Mouse (Mus musculus) intestine, embryonic 15.5 days (tissue): ENCODE measurements around the gene Irgc1. TPM values are rescaled to one million over a fixed set of nuclear protein-coding genes. Genes with fewer than 3 reads are reported as not detected.
A peak's percentile ranks its signal among the peaks of the same experiment; 100 is the strongest.

Experiments used
- ATAC-seq: fragments of 200-750 bp; cut with Nextera tagmentation; 2 replicates; pipeline ENCODE4 v1.8.0; 2017; ENCODE audit warnings: moderate TSS enrichment, moderate library complexity
- H3K27ac ChIP-seq: fragments of 300-500 bp; sonication (generic); 2 replicates; pipeline ENCODE4 v1.5.1; 2015; ENCODE audit warnings: mild to moderate bottlenecking, inconsistent platforms
- H3K27me3 ChIP-seq: fragments of 300-500 bp; sonication (generic); replicated peaks from 2 replicates; pipeline ENCODE4 v1.6.1; 2015; ENCODE audit warnings: inconsistent platforms
- H3K36me3 ChIP-seq: fragments of 300-500 bp; sonication (generic); 2 replicates; pipeline ENCODE4 v1.6.1; 2015; ENCODE audit warnings: inconsistent platforms
- H3K4me1 ChIP-seq: fragments of 300-500 bp; sonication (generic); replicated peaks from 2 replicates; pipeline ENCODE4 v1.6.1; 2015; ENCODE audit warnings: inconsistent platforms
- H3K4me2 ChIP-seq: fragments of 300-500 bp; sonication (generic); replicated peaks from 2 replicates; pipeline ENCODE4 v1.6.1; 2015; ENCODE audit warnings: mild to moderate bottlenecking, inconsistent platforms
- H3K4me3 ChIP-seq: fragments of 300-500 bp; sonication (generic); replicated peaks from 2 replicates; pipeline ENCODE4 v1.5.1; 2015; ENCODE audit warnings: inconsistent platforms
- H3K9ac ChIP-seq: fragments of 300-500 bp; sonication (generic); 2 replicates; pipeline ENCODE4 v1.6.1; 2015; ENCODE audit warnings: inconsistent platforms
- H3K9me3 ChIP-seq: fragments of 300-500 bp; sonication (generic); 2 replicates; pipeline ENCODE4 v1.6.1; 2016; ENCODE audit warnings: inconsistent platforms
- whole genome bisulfite sequencing: fragments of 180-500 bp; shearing (Covaris S2); methylation state at CpG from one replicate; pipeline ENCODE4 v1.1.7; 2015; 5-methylcytosine and 5-hydroxymethylcytosine counted together
- polyA plus RNA-seq: library from polyadenylated mRNA; unstranded; fragments of >200 nt; fragmentation: Nextera tagmentation; extraction: Ambion mirVana; gene quantifications from 2 replicates; pipeline ENCODE4 v1.2.1, GENCODE M21; 2015

Irgc1 gene
- polyA plus RNA-seq, 1 experiment from 2014 or later: not detected

DNA sequence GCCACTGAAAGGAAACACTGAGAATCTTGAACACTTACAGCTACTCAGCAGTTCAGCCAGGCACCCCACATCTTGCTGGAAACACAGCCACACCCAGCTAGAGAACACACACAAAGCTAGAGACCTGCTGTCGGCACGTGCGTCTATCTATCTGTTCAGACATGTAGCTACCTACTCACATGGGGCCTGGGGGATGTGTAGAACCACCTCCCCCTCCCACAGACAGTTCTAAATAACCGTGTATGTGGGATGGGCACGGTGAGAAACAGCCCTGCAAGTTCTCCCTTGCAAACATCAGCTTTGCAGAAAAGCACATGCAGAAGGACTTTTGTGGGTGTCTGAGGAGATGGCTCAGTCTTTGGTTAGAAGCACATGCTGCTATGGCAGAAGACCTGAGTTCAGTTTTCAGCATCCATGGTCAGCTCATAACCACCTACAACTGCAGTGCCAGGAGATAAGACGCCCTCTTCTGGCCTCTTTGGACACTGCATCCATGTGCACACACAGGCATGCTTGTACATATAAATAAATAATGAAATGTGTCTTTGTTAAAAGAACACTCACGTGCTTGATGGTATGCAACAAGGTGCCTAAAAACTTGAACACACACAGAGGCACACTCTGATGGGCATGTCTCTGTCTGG, 5.3 kb downstream of the Irgc1 start:
- Histone ChIP-seq H3K36me3 (no peaks in the 10 kb centered on the region), H3K27me3 (no peaks in the 10 kb centered on the region), H3K4me3 (no peak overlapping the region), H3K9ac (no peak overlapping the region), H3K4me1 (no peaks in the 10 kb centered on the region), H3K9me3 (no peaks in the 10 kb centered on the region), H3K27ac (no peak overlapping the region), H3K4me2 (no peak overlapping the region)
- ATAC-seq: no peak
- WGBS: 70% methylated on average over 7 of the region's 7 CpGs

DNA sequence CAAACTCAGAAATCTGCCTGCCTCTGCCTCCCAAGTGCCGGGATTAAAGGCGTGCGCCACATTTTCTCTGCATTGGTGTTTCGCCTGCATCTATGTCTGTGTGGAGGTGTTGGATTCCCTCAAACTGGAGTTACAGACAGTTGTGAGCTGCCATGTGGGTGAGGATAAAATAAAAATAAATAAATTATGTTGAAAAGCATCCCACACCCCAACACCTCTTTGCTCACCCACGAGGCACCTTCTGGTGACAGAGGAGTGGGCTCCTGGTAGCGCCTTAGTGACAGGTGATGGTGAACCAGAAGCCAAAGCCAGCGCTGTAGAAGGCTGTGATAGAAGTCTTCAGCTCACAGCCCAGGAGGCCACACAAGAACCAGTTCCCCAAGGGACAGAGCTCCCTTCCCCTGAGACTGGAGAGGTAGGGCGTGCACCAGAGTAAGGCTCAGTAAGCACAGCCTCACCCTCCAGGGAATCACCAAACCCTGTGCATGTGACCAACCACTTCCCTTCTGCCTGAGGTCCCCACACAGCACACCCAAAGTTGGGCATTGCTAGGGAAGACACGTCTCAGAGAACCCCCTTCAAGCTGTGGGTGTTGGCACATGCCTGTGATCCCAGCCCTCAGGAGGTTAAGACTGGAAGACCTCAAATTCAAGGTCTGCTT, 6.7 kb downstream of the Irgc1 start:
- no peaks in the 10 kb centered on the region for H3K36me3 ChIP-seq
- no peak for ATAC-seq
- no peaks in the 10 kb centered on the region for H3K4me1 ChIP-seq
- no peak overlapping the region for H3K4me3 ChIP-seq
- no peaks in the 10 kb centered on the region for H3K9me3 ChIP-seq
- no peak overlapping the region for H3K9ac ChIP-seq
- no peaks in the 10 kb centered on the region for H3K27me3 ChIP-seq
- 90% methylated on average over 9 of the region's 9 CpGs for WGBS
- no peak overlapping the region for H3K27ac ChIP-seq
- no peak overlapping the region for H3K4me2 ChIP-seq

DNA sequence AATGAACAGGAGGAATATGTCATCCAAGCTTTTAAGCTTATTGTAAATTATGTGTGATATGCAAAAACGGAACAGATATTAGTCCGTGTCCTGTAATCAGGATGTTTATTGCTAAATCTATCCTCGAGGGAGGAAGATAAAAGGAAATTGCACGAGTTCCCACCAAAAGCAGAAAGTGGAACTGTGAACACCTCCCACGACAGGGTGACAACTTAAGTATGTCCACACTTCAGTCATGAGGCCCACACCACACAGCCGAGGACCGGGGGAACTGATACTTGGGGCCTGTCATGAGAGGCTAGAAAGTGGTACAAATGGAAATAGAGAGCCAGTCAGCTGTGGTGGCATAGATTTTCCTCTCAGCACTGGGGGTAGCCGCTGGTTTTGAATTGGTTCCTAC, 9.8 kb downstream of the Irgc1 start:
- 66% methylated on average over 8 of the region's 8 CpGs for WGBS
- ATAC-seq: no peak
- no peak overlapping the region for H3K9ac ChIP-seq

GRCm38 (mm10) chr7:24441785-24442184, 10.3 kb downstream of the Irgc1 start:
- Histone ChIP-seq H3K9ac (no peak overlapping the region), H3K27me3 (no peaks in the 10 kb centered on the region), H3K27ac (no peak overlapping the region), H3K9me3 (no peaks in the 10 kb centered on the region), H3K4me1 (no peaks in the 10 kb centered on the region), H3K4me3 (no peak overlapping the region), H3K36me3 (no peaks in the 10 kb centered on the region), H3K4me2 (no peak overlapping the region)
- WGBS: 0% methylated on average over 1 of the region's 1 CpGs
- peak; percentile 86 for ATAC-seq

More for the DNA sequence above, 9.8 kb downstream of the Irgc1 start:
- Histone ChIP-seq H3K4me2 (no peak overlapping the region), H3K9me3 (no peaks in the 10 kb centered on the region), H3K4me3 (no peak overlapping the region), H3K36me3 (no peaks in the 10 kb centered on the region), H3K4me1 (no peaks in the 10 kb centered on the region), H3K27ac (no peak overlapping the region), H3K27me3 (no peaks in the 10 kb centered on the region)

DNA sequence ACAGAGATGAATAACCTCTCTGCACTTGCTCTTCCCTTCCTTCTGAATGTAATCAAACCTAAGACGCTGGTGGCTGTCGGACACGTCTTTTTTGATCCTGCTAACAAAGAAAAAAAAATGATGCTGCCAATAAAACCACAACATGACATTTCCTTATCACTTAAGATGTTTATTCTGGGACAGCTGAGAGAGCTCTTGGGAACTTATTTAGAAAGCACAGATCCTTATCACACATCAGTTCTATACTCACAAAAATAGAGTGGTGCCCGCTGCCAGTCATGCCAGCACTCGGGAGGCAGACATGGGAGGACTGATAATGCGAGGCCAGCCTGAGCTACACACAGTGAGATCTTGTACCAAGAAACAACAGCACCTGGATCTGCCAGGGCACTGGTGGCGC, 12.2 kb downstream of the Irgc1 start:
- no peak overlapping the region for H3K9ac ChIP-seq
- H3K4me1 ChIP-seq: no peaks in the 10 kb centered on the region
- ATAC-seq: no peak
- 66% methylated on average over 7 of the region's 7 CpGs for WGBS
- no peaks in the 10 kb centered on the region for H3K9me3 ChIP-seq
- no peak overlapping the region for H3K4me3 ChIP-seq
- no peaks in the 10 kb centered on the region for H3K27me3 ChIP-seq
- H3K36me3 ChIP-seq: no peaks in the 10 kb centered on the region
- H3K27ac ChIP-seq: no peak overlapping the region
- H3K4me2 ChIP-seq: no peak overlapping the region

GRCm38 (mm10) chr7:24439191-24439590, 12.9 kb downstream of the Irgc1 start:
- Histone ChIP-seq H3K4me3 (no peak overlapping the region), H3K27ac (no peak overlapping the region), H3K36me3 (no peaks in the 10 kb centered on the region), H3K4me2 (no peak overlapping the region), H3K4me1 (no peaks in the 10 kb centered on the region), H3K9me3 (no peaks in the 10 kb centered on the region), H3K9ac (no peak overlapping the region), H3K27me3 (no peaks in the 10 kb centered on the region)
- ATAC-seq: no peak
- 76% methylated on average over 6 of the region's 6 CpGs for WGBS

GRCm38 (mm10) chr7:24437981-24438380, 14.1 kb downstream of the Irgc1 start:
- H3K27me3 ChIP-seq: peaks cover 5% of the 10 kb centered on the region
- no peak overlapping the region for H3K9ac ChIP-seq
- H3K4me1 ChIP-seq: no peaks in the 10 kb centered on the region
- ATAC-seq: no peak
- WGBS: 61% methylated on average over 10 of the region's 10 CpGs
- H3K36me3 ChIP-seq: no peaks in the 10 kb centered on the region
- no peak overlapping the region for H3K4me2 ChIP-seq
- no peaks in the 10 kb centered on the region for H3K9me3 ChIP-seq
- H3K4me3 ChIP-seq: no peak overlapping the region
- no peak overlapping the region for H3K27ac ChIP-seq

- ATAC-seq: no peak
- no peaks in the 10 kb centered on the region for H3K9me3 ChIP-seq
- no peak overlapping the region for H3K27ac ChIP-seq
- H3K36me3 ChIP-seq: no peaks in the 10 kb centered on the region
- H3K4me3 ChIP-seq: no peak overlapping the region
- H3K4me1 ChIP-seq: no peaks in the 10 kb centered on the region
- H3K9ac ChIP-seq: no peak overlapping the region
- no peak overlapping the region for H3K4me2 ChIP-seq
- H3K27me3 ChIP-seq: peaks cover 15% of the 10 kb centered on the region
- WGBS: 76% methylated on average over 5 of the region's 5 CpGs
These were observed 16.8 kb downstream of the Irgc1 start for GRCm38 (mm10) chr7:24435305-24435704.

DNA sequence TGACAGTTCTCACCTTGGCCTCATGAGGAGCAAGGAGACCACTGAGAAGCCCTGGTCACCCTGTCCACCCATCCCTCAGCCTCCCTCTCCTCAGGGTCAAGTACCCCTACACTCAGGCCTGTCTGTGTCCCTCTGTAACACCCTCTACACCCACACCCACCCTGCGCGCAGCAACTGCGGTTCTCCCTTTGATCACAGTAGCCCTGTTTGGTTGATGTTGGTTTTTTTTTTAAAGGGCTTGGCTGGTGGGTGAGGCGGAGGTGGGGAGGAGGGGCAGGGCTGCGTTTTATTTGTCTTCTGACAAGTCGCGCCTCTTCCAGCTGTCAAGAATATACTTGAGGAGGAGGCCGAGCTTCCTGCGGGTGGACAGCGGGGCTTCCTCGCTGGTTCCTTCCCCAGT, 20.4 kb downstream of the Irgc1 start:
- Histone ChIP-seq H3K4me2 (0 out of 2 replicates have a peak overlapping the region, but pooled peaks have one; percentile 14), H3K4me1 (no peaks in the 10 kb centered on the region), H3K27ac (no peak overlapping the region), H3K9ac (no peak overlapping the region), H3K27me3 (peaks cover 15% of the 10 kb centered on the region), H3K36me3 (no peaks in the 10 kb centered on the region), H3K4me3 (no peak overlapping the region), H3K9me3 (no peaks in the 10 kb centered on the region)
- ATAC-seq: peak; percentile 24; the same call in 1 of the 2 replicates
- 35% methylated on average over 11 of the region's 11 CpGs for WGBS

DNA sequence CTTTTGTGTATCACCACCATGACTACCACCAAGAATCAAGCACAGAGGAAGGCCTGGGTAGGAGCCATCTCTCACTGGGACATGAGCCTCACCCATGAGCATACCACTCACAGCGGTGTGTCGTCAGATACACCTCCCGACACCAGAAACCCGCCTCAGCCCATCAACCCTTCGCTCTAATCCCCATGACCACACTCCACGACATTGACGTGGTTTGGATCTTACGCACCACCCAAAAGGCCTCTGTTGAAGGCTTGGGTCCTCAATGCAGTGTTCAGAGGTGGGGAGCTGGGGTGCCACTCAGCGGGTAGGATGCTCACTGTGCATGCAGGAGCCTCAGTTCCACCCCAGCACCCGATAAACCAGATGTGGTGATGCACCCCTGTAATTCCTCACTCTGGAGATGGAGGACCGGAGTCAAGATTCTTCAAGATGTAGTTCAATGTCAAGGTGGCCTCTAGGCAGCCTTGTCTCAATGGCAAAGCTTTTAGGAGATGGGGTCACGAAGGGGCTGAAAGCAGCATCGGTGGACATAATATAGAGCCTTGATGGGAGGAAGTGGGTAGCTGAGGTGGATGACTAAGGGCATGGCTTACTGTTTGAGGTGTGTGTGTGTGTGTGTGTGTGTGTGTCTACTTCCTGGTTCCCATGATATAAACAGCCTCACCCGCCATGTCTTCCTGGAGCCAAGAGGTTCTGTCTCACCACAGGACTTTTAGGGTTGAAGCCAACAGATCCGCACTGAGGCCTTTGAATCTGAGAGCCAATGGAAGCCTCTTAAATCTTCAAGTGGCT, 21.3 kb downstream of the Irgc1 start:
- no peak for ATAC-seq
- Histone ChIP-seq H3K27me3 (peaks cover 15% of the 10 kb centered on the region), H3K36me3 (no peaks in the 10 kb centered on the region), H3K4me3 (no peak overlapping the region), H3K4me1 (no peaks in the 10 kb centered on the region), H3K9me3 (no peaks in the 10 kb centered on the region), H3K4me2 (no peak overlapping the region), H3K27ac (no peak overlapping the region), H3K9ac (no peak overlapping the region)
- 92% methylated on average over 15 of the region's 15 CpGs for WGBS

DNA sequence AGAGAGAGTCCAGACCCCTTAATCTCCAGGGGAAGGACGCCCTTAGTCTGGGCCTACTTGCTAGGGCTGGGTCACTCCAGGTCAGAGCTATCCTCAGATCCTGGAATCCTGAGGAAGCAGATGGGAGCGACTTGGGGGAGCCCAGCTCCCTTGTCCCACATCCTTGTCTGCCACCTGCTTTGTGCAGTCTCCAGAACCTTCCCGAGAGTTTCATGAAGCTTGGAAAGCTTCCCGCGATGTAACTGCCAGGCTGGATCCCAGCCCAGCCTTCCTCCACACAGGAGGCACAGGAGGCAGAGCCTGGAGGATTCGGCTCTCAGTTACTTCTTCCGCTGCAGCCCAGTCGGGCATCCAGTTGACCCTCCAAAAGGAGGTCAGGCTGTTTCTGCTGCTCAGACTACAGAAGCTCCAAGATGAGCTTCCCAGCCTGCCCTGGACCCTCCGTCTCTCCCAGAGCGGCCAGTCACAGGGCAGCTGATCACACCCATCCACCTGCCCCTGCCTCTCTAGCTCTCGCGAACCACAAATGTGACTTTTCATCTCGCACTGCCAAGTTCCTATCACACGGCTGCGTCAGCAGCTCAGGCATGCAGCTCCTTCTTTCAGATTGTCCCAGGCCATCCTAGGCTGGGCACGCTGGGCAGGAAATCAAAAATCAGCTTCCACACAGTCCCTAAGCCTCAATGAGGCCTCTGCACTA, 22.5 kb downstream of the Irgc1 start:
- no peaks in the 10 kb centered on the region for H3K9me3 ChIP-seq
- WGBS: 73% methylated on average over 16 of the region's 16 CpGs
- H3K4me2 ChIP-seq: no peak overlapping the region
- H3K4me3 ChIP-seq: no peak overlapping the region
- no peaks in the 10 kb centered on the region for H3K36me3 ChIP-seq
- no peak for ATAC-seq
- H3K9ac ChIP-seq: no peak overlapping the region
- H3K4me1 ChIP-seq: no peaks in the 10 kb centered on the region
- no peak overlapping the region for H3K27ac ChIP-seq
- H3K27me3 ChIP-seq: peaks cover 15% of the 10 kb centered on the region

DNA sequence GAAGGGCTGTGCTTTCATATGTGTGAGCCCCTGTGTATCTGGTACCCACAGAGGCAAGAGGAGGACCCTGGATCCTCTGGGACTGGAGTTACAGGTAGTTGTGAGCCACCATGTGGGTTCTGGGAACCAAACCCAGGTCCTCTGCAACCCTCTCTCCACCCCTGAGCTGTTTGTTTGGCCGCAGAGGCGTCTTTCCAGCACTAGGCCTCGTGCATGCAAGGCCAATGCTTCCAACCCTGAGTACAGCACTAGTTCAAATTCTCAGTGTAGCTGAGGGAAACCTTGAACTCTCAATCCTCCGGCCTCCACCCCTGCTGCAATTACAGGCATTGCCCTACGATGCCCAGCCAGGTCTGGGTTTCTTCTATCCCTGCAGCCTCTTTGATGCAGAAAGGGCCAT, 23.4 kb downstream of the Irgc1 start:
- no peaks in the 10 kb centered on the region for H3K36me3 ChIP-seq
- H3K4me1 ChIP-seq: no peaks in the 10 kb centered on the region
- H3K9me3 ChIP-seq: no peaks in the 10 kb centered on the region
- H3K4me2 ChIP-seq: no peak overlapping the region
- no peak overlapping the region for H3K9ac ChIP-seq
- WGBS: 88% methylated on average over 5 of the region's 5 CpGs
- peaks cover 15% of the 10 kb centered on the region for H3K27me3 ChIP-seq
- no peak overlapping the region for H3K27ac ChIP-seq
- no peak overlapping the region for H3K4me3 ChIP-seq
- ATAC-seq: no peak
